31 mouse cellular contexts compared by ENCODE assay signal in genomic region chr1:174354640-174355039, GRCm38 (mm10). TPM values are rescaled to one million over a fixed set of nuclear protein-coding genes. Genes with fewer than 3 reads are reported as not detected.
DNase-seq lines count a peak whose midpoint lies in the region; ATAC-seq lines count a peak whose summit lies in the region.
"Had no signal": no experiment of that assay in that cellular context is flagged by ENCODE, and none has a peak within 500 bp of the region (broad histone marks: within the 10 kb centered on the region; RNA-seq: fewer than 3 reads in every experiment).

No protein-coding gene starts in this region.

- H3K9ac ChIP-seq in forebrain, embryonic 13.5 days, result no peak overlapping the region
- H3K9ac ChIP-seq: embryonic facial prominence, embryonic 12.5 days; embryonic facial prominence, embryonic 15.5 days; forebrain, embryonic 15.5 days; hindbrain, embryonic 13.5 days; intestine, embryonic 15.5 days had no signal

- no peaks in the 10 kb centered on the region for H3K79me2 ChIP-seq in macrophage (ENCODE audit: inconsistent target)

- H3K36me3 ChIP-seq in macrophage (ENCODE audit: inconsistent target), result no peaks in the 10 kb centered on the region
- no peaks in the 10 kb centered on the region for H3K36me3 ChIP-seq in forebrain, embryonic 13.5 days (ENCODE audit: poor library complexity, severe bottlenecking)
- H3K36me3 ChIP-seq: embryonic facial prominence, embryonic 12.5 days; embryonic facial prominence, embryonic 15.5 days; forebrain, embryonic 15.5 days; G1E; hindbrain, embryonic 10.5 days; hindbrain, embryonic 13.5 days; intestine, embryonic 15.5 days had no signal

- 14% methylated on average over 5 of the region's 5 CpGs for whole genome bisulfite sequencing in macrophage (ENCODE audit: missing documents)
- WGBS in forebrain, embryonic 13.5 days, result 83% methylated on average over 5 of the region's 5 CpGs

- no peaks in the 10 kb centered on the region for H3K27me3 ChIP-seq in forebrain, embryonic 13.5 days
- H3K27me3 ChIP-seq: CH12.LX; embryonic facial prominence, embryonic 12.5 days; embryonic facial prominence, embryonic 15.5 days; forebrain, embryonic 15.5 days; hindbrain, embryonic 13.5 days; intestine, embryonic 15.5 days had no signal

- H3K4me2 ChIP-seq in forebrain, embryonic 13.5 days, result no peak overlapping the region
- H3K4me2 ChIP-seq: embryonic facial prominence, embryonic 12.5 days; embryonic facial prominence, embryonic 15.5 days; forebrain, embryonic 15.5 days; heart, embryonic 11.5 days; hindbrain, embryonic 13.5 days; intestine, embryonic 15.5 days had no signal

- H3K4me3 ChIP-seq in macrophage (ENCODE audit: inconsistent target), result no peak overlapping the region
- H3K4me3 ChIP-seq in forebrain, embryonic 13.5 days, result no peak overlapping the region
- H3K4me3 ChIP-seq: embryonic facial prominence, embryonic 12.5 days; embryonic facial prominence, embryonic 15.5 days; forebrain, embryonic 15.5 days; hindbrain, embryonic 10.5 days; hindbrain, embryonic 13.5 days; intestine, embryonic 15.5 days had no signal

- peak overlapping the region; percentile 33; the same call in 1 of the 2 replicates for H3K27ac ChIP-seq in macrophage
- H3K27ac ChIP-seq in forebrain, embryonic 13.5 days, result no peak overlapping the region
- H3K27ac ChIP-seq: embryonic facial prominence, embryonic 12.5 days; embryonic facial prominence, embryonic 15.5 days; forebrain, embryonic 15.5 days; hindbrain, embryonic 10.5 days; hindbrain, embryonic 13.5 days; intestine, embryonic 15.5 days had no signal

- DNase-seq in 416B (ENCODE audit: low read depth), result peak; percentile 19
- no peak for DNase-seq in left cerebral cortex, adult 11 months (ENCODE audit: low spot score)
- DNase-seq in urinary bladder, postnatal 36 days (ENCODE audit: low spot score in 2 of 2), result no peak
- DNase-seq: adrenal gland, adult 8-10 months; adrenal gland, postnatal 25 days; B cell, adult 2 months; cerebellum, adult 18-20 months; cerebellum, adult 9-10 months; cerebellum, postnatal 14 days; gastrocnemius, postnatal 25 days had no signal

- peak; percentile 87 for ATAC-seq in common myeloid progenitor, adult 5-6 weeks (replicated peaks; ENCODE audit: low read depth, poor library complexity, severe bottlenecking)
- ATAC-seq in forebrain, embryonic 13.5 days, result no peak
- ATAC-seq: activated CD4-positive, CD25-positive, alpha-beta regulatory T cell, adult 4 months; forebrain, embryonic 15.5 days; hindbrain, embryonic 16.5 days; intestine, embryonic 15.5 days had no signal

- H3K4me1 ChIP-seq in forebrain, embryonic 13.5 days, result no peaks in the 10 kb centered on the region
- H3K4me1 ChIP-seq: embryonic facial prominence, embryonic 12.5 days; embryonic facial prominence, embryonic 15.5 days; forebrain, embryonic 15.5 days; hindbrain, embryonic 10.5 days; hindbrain, embryonic 13.5 days; intestine, embryonic 15.5 days had no signal

- H3K9me3 ChIP-seq in forebrain, embryonic 13.5 days (replicated peaks), result no peaks in the 10 kb centered on the region
- H3K9me3 ChIP-seq: embryonic facial prominence, embryonic 12.5 days; embryonic facial prominence, embryonic 15.5 days; forebrain, embryonic 15.5 days; G1E; hindbrain, embryonic 10.5 days; hindbrain, embryonic 13.5 days; intestine, embryonic 15.5 days had no signal

RNA-seq across cellular contexts. Expression of gene Olfr417, which starts 10.3 kb away (rescaled TPM):
- total RNA-seq in common myeloid progenitor, adult 5-6 weeks (2017), result 5.0 and 5.4 TPM in 2 replicates
- not detected for total RNA-seq in macrophage (2018; cell fraction: chromatin; rRNA removed)
- total RNA-seq in macrophage (2018; cell fraction: cytosol; rRNA removed), result not detected
- not detected for total RNA-seq in macrophage (2018; cell fraction: nucleus; rRNA removed)
- polyA plus RNA-seq in macrophage (2018), result not detected in 3 replicates
- not detected in 2 replicates for polyA plus RNA-seq in forebrain, embryonic 13.5 days (2015; fragmentation: Nextera tagmentation; extraction: Ambion mirVana)
- total RNA-seq: adrenal gland, adult 8-10 months; adrenal gland, postnatal 25 days; CH12.LX; gastrocnemius, adult 8-10 months; gastrocnemius, postnatal 25 days; heart, adult 8-10 months; heart, postnatal 25 days had no signal
- polyA plus RNA-seq: activated CD4-positive, CD25-positive, alpha-beta regulatory T cell, adult 4 months; embryonic facial prominence, embryonic 12.5 days; forebrain, embryonic 11.5 days; forebrain, embryonic 15.5 days; G1E; gonadal fat pad, adult 2 months; heart, embryonic 11.5 days; heart, embryonic 14.5 days; heart, postnatal 0 days; hindbrain, embryonic 10.5 days; hindbrain, embryonic 13.5 days; hindbrain, embryonic 16.5 days; intestine, embryonic 15.5 days had no signal

RNA-seq across cellular contexts. Expression of gene Mptx1, which starts 24.3 kb away (rescaled TPM):
- not detected in 2 replicates for total RNA-seq in common myeloid progenitor, adult 5-6 weeks (2017)
- total RNA-seq in macrophage (2018; cell fraction: chromatin; rRNA removed), result not detected
- not detected for total RNA-seq in macrophage (2018; cell fraction: cytosol; rRNA removed)
- not detected for total RNA-seq in macrophage (2018; cell fraction: nucleus; rRNA removed)
- not detected in 3 replicates for polyA plus RNA-seq in macrophage (2018)
- not detected in 2 replicates for polyA plus RNA-seq in forebrain, embryonic 13.5 days (2015; fragmentation: Nextera tagmentation; extraction: Ambion mirVana)
- total RNA-seq: adrenal gland, adult 8-10 months; adrenal gland, postnatal 25 days; CH12.LX; G1E; gastrocnemius, adult 8-10 months; gastrocnemius, postnatal 25 days; heart, adult 8-10 months; heart, postnatal 25 days had no signal
- polyA plus RNA-seq: activated CD4-positive, CD25-positive, alpha-beta regulatory T cell, adult 4 months; embryonic facial prominence, embryonic 12.5 days; embryonic facial prominence, embryonic 15.5 days; forebrain, embryonic 11.5 days; forebrain, embryonic 15.5 days; G1E; gonadal fat pad, adult 2 months; heart, embryonic 11.5 days; heart, embryonic 14.5 days; heart, postnatal 0 days; hindbrain, embryonic 10.5 days; hindbrain, embryonic 13.5 days; hindbrain, embryonic 16.5 days had no signal

RNA-seq across cellular contexts. Expression of gene Olfr248, which starts 36.2 kb away (rescaled TPM):
- 3.1 and 4.5 TPM in 2 replicates for total RNA-seq in common myeloid progenitor, adult 5-6 weeks (2017)
- not detected for total RNA-seq in macrophage (2018; cell fraction: chromatin; rRNA removed)
- total RNA-seq in macrophage (2018; cell fraction: cytosol; rRNA removed), result not detected
- not detected for total RNA-seq in macrophage (2018; cell fraction: nucleus; rRNA removed)
- polyA plus RNA-seq in macrophage (2018), result not detected in 3 replicates
- not detected in 2 replicates for polyA plus RNA-seq in forebrain, embryonic 13.5 days (2015; fragmentation: Nextera tagmentation; extraction: Ambion mirVana)
- total RNA-seq: adrenal gland, adult 8-10 months; adrenal gland, postnatal 25 days; CH12.LX; G1E; gastrocnemius, adult 8-10 months; gastrocnemius, postnatal 25 days; heart, adult 8-10 months; heart, postnatal 25 days had no signal
- polyA plus RNA-seq: activated CD4-positive, CD25-positive, alpha-beta regulatory T cell, adult 4 months; embryonic facial prominence, embryonic 12.5 days; embryonic facial prominence, embryonic 15.5 days; forebrain, embryonic 11.5 days; forebrain, embryonic 15.5 days; G1E; gonadal fat pad, adult 2 months; heart, embryonic 11.5 days; heart, embryonic 14.5 days; heart, postnatal 0 days; hindbrain, embryonic 10.5 days; hindbrain, embryonic 13.5 days; hindbrain, embryonic 16.5 days; intestine, embryonic 15.5 days had no signal
